Mouse (Mus musculus): ENCODE data around the gene 4930562C15Rik. TPM values are rescaled to one million over a fixed set of nuclear protein-coding genes. Genes with fewer than 3 reads are reported as not detected.

The 4930562C15Rik gene
- polyA plus RNA-seq, 1 experiment = not detected

GRCm38 (mm10) chr16:4905591-4905990 is 70.4 kb downstream of the 4930562C15Rik start:
- Histone ChIP-seq H3K27me3 (ENCODE audit: control insufficient read depth, insufficient read depth, low read length, poor library complexity, severe bottlenecking) (no peaks in the 10 kb centered on the region), H3K36me3 (ENCODE audit: control insufficient read depth, insufficient read depth, low read length, poor library complexity, severe bottlenecking) (no peaks in the 10 kb centered on the region), H3K9me3 (replicated peaks; ENCODE audit: control insufficient read depth, insufficient read depth, low read length, poor library complexity, severe bottlenecking) (no peaks in the 10 kb centered on the region), H3K9ac (ENCODE audit: low read depth, poor library complexity, severe bottlenecking) (no peak overlapping the region), H3K4me1 (ENCODE audit: control insufficient read depth, insufficient read depth, low read length) (peaks cover 2% of the 10 kb centered on the region), H3K27ac (ENCODE audit: insufficient read depth, low read length) (no peak overlapping the region), H3K4me3 (ENCODE audit: low read depth, low read length) (no peak overlapping the region)
- TF ChIP-seq CTCF (IDR thresholded peaks at IDR 0.05; ENCODE audit: low read depth, low read length) (no peak), EP300 (IDR thresholded peaks at IDR 0.05; ENCODE audit: insufficient read depth, low read depth, low read length) (no peak), POLR2A (IDR thresholded peaks at IDR 0.05; ENCODE audit: insufficient read depth, low read length) (no peak)

DNA sequence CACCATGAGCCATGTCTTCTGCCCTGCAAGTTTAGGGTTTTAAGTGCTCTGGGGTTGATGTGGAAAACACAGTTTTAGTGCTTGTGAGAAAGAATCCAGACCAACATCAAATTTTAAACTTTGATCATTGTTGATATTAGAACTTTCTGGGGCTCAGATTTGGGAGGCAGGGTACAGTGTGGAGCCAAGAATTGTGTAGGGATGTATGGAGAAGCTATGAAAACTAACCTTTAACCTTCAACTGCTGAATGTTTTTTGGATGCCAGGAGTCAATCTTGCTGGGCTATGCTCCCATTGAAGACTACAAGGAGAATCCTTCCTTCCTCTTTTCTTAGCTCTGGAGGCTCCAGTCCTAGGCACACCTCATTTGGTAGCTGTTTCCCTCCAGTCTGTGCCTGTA is 71.3 kb downstream of the 4930562C15Rik start:
- H3K27ac ChIP-seq (ENCODE audit: insufficient read depth, low read length) = no peak overlapping the region
- no peaks in the 10 kb centered on the region for H3K27me3 ChIP-seq (ENCODE audit: control insufficient read depth, insufficient read depth, low read length, poor library complexity, severe bottlenecking)
- H3K9ac ChIP-seq (ENCODE audit: low read depth, poor library complexity, severe bottlenecking) = no peak overlapping the region
- H3K36me3 ChIP-seq (ENCODE audit: control insufficient read depth, insufficient read depth, low read length, poor library complexity, severe bottlenecking) = no peaks in the 10 kb centered on the region
- H3K9me3 ChIP-seq (replicated peaks; ENCODE audit: control insufficient read depth, insufficient read depth, low read length, poor library complexity, severe bottlenecking) = no peaks in the 10 kb centered on the region
- peaks cover 2% of the 10 kb centered on the region for H3K4me1 ChIP-seq (ENCODE audit: control insufficient read depth, insufficient read depth, low read length)
- H3K4me3 ChIP-seq (ENCODE audit: low read depth, low read length) = no peak overlapping the region
- no peak for TF ChIP-seq CTCF (IDR thresholded peaks at IDR 0.05; ENCODE audit: low read depth, low read length)

DNA sequence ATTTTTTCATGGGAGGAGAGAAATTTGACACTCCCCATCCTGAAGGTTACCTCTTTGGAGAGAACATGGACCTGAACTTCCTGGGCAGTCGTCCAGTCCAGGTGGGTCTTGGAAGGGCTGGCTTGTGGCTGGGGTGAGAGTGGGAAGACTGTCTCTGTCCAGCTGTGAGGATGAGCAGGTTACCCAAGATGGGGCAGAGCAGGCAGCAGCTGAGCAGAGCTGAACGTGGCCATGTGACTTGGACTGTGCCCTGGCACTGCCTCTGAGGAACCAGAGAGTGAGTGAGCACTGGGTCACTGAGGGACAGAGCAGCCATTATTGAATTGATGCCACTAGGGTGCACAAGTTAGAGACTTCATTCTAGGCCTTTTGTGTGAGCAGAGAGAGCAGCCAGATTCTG is 72.2 kb downstream of the 4930562C15Rik start:
- H3K9ac ChIP-seq (ENCODE audit: low read depth, poor library complexity, severe bottlenecking) = no peak overlapping the region
- TF ChIP-seq EP300 (IDR thresholded peaks at IDR 0.05; ENCODE audit: insufficient read depth, low read depth, low read length) (no peak), CTCF (IDR thresholded peaks at IDR 0.05; ENCODE audit: low read depth, low read length) (no peak)
- no peak overlapping the region for H3K4me3 ChIP-seq (ENCODE audit: low read depth, low read length)
- no peaks in the 10 kb centered on the region for H3K36me3 ChIP-seq (ENCODE audit: control insufficient read depth, insufficient read depth, low read length, poor library complexity, severe bottlenecking)
- peaks cover 2% of the 10 kb centered on the region for H3K4me1 ChIP-seq (ENCODE audit: control insufficient read depth, insufficient read depth, low read length)
- no peak overlapping the region for H3K27ac ChIP-seq (ENCODE audit: insufficient read depth, low read length)
- no peaks in the 10 kb centered on the region for H3K9me3 ChIP-seq (replicated peaks; ENCODE audit: control insufficient read depth, insufficient read depth, low read length, poor library complexity, severe bottlenecking)
- no peaks in the 10 kb centered on the region for H3K27me3 ChIP-seq (ENCODE audit: control insufficient read depth, insufficient read depth, low read length, poor library complexity, severe bottlenecking)

GRCm38 (mm10) chr16:4907972-4908371 is 72.8 kb downstream of the 4930562C15Rik start:
- Histone ChIP-seq H3K36me3 (ENCODE audit: control insufficient read depth, insufficient read depth, low read length, poor library complexity, severe bottlenecking) (no peaks in the 10 kb centered on the region), H3K9ac (ENCODE audit: low read depth, poor library complexity, severe bottlenecking) (no peak overlapping the region), H3K27me3 (ENCODE audit: control insufficient read depth, insufficient read depth, low read length, poor library complexity, severe bottlenecking) (no peaks in the 10 kb centered on the region), H3K27ac (ENCODE audit: insufficient read depth, low read length) (no peak overlapping the region), H3K4me1 (ENCODE audit: control insufficient read depth, insufficient read depth, low read length) (peaks cover 2% of the 10 kb centered on the region), H3K4me3 (ENCODE audit: low read depth, low read length) (no peak overlapping the region), H3K9me3 (replicated peaks; ENCODE audit: control insufficient read depth, insufficient read depth, low read length, poor library complexity, severe bottlenecking) (no peaks in the 10 kb centered on the region)
- TF ChIP-seq EP300 (IDR thresholded peaks at IDR 0.05; ENCODE audit: insufficient read depth, low read depth, low read length) = no peak
- no peak for TF ChIP-seq CTCF (IDR thresholded peaks at IDR 0.05; ENCODE audit: low read depth, low read length)
- TF ChIP-seq POLR2A (IDR thresholded peaks at IDR 0.05; ENCODE audit: insufficient read depth, low read length) = no peak

GRCm38 (mm10) chr16:4909745-4910144 is 74.5 kb downstream of the 4930562C15Rik start:
- no peak for TF ChIP-seq POLR2A (IDR thresholded peaks at IDR 0.05; ENCODE audit: insufficient read depth, low read length)
- Histone ChIP-seq H3K9me3 (replicated peaks; ENCODE audit: control insufficient read depth, insufficient read depth, low read length, poor library complexity, severe bottlenecking) (no peaks in the 10 kb centered on the region), H3K27ac (ENCODE audit: insufficient read depth, low read length) (no peak overlapping the region), H3K9ac (ENCODE audit: low read depth, poor library complexity, severe bottlenecking) (no peak overlapping the region), H3K4me3 (ENCODE audit: low read depth, low read length) (no peak overlapping the region), H3K27me3 (ENCODE audit: control insufficient read depth, insufficient read depth, low read length, poor library complexity, severe bottlenecking) (no peaks in the 10 kb centered on the region), H3K36me3 (ENCODE audit: control insufficient read depth, insufficient read depth, low read length, poor library complexity, severe bottlenecking) (no peaks in the 10 kb centered on the region), H3K4me1 (ENCODE audit: control insufficient read depth, insufficient read depth, low read length) (peaks cover 2% of the 10 kb centered on the region)

DNA sequence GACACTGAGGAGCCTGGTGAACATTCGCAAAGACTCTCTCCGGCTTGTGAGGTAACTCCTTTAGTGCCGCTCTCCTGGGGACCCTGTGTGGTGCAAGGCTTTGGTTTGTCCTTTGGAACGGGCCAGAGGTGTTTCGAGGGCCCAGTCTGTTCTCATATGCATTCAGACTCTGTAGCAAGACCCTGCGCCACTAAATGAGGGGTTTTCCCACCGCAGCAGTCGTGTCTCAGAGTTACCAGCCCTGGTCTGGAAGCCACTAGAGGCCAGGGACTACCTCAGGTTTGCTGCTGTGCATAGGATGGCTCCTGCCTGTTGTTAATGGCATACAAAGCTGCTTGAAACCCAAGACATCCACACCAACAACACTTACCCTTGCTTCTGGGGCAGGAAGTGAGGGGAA is 75.5 kb downstream of the 4930562C15Rik start:
- Histone ChIP-seq H3K27me3 (ENCODE audit: control insufficient read depth, insufficient read depth, low read length, poor library complexity, severe bottlenecking) (no peaks in the 10 kb centered on the region), H3K4me1 (ENCODE audit: control insufficient read depth, insufficient read depth, low read length) (peaks cover 2% of the 10 kb centered on the region), H3K9ac (ENCODE audit: low read depth, poor library complexity, severe bottlenecking) (no peak overlapping the region), H3K4me3 (ENCODE audit: low read depth, low read length) (no peak overlapping the region), H3K27ac (ENCODE audit: insufficient read depth, low read length) (no peak overlapping the region), H3K36me3 (ENCODE audit: control insufficient read depth, insufficient read depth, low read length, poor library complexity, severe bottlenecking) (no peaks in the 10 kb centered on the region), H3K9me3 (replicated peaks; ENCODE audit: control insufficient read depth, insufficient read depth, low read length, poor library complexity, severe bottlenecking) (no peaks in the 10 kb centered on the region)
- TF ChIP-seq CTCF (IDR thresholded peaks at IDR 0.05; ENCODE audit: low read depth, low read length) (no peak), POLR2A (IDR thresholded peaks at IDR 0.05; ENCODE audit: insufficient read depth, low read length) (no peak), EP300 (IDR thresholded peaks at IDR 0.05; ENCODE audit: insufficient read depth, low read depth, low read length) (no peak)

Measured in ES-Bruce4 (cell line).